ENCODE assay signal across 8 mouse cellular contexts in the genomic region with DNA sequence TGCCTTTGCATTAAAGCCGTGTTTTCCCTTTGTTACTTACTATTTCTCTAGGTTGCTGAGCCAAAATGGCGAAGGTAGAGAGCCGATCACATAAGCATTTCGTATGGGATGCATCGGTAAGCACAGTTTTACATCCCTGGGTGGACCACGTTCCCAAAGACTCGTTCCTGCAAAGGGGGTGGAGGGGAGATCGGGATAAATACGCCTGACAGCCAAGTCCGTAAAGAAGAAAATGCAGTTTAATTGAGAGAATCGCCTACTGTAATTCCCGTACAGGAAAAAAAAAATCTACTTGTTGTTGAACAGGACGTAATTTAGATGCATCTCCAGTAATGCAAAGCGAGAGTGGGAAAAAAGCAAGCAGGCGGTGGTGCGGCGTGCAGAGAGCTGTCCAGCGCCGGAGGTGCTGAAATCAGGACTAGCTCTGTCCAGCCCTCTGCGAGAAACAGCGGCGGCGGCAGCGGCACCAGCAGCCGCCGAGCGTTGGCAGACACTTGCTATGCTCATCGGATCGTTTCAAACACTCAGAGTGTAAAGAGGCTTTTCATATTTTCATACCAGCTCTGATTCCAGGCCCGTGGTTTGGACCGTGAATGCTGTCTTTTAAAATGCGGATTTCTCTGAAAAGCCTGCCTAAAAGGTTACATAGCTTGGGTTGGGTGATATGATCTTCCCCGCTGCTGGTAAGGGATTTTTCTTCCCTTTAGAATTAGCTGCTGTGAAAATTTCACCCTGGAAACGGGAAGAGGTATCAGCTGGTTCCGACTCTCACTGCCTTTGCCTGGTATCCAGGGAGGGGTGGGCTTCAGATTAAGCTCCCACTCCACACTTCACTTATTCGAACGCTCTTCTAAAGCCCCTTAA.
A peak's percentile ranks its signal among the peaks of the same experiment; 100 is the strongest.
DNase-seq lines count a peak whose midpoint lies in the region; ATAC-seq lines count a peak whose summit lies in the region.

No protein-coding gene starts in this region.

- peak overlapping the region; percentile 96 for H3K27ac ChIP-seq in hindbrain, embryonic 13.5 days
- H3K27ac ChIP-seq in lung, embryonic 16.5 days (ENCODE audit: low read length) = no peak overlapping the region

- H3K4me3 ChIP-seq in hindbrain, embryonic 13.5 days = peak overlapping the region; percentile 58
- no peak overlapping the region for H3K4me3 ChIP-seq in lung, embryonic 16.5 days (ENCODE audit: low read length)

- H3K4me1 ChIP-seq in hindbrain, embryonic 13.5 days (replicated peaks) = peaks cover 10% of the 10 kb centered on the region
- H3K4me1 ChIP-seq in lung, embryonic 16.5 days (replicated peaks; ENCODE audit: control insufficient read depth, insufficient read depth, low read length) = no peaks in the 10 kb centered on the region

- DNase-seq in R1 (ENCODE audit: low read depth, low spot score) = peak; percentile 73
- DNase-seq in cerebellum, postnatal 10 days = peak; percentile 88
- DNase-seq in frontal cortex, postnatal 14 days (ENCODE audit: low spot score in 2 of 2) = peak; percentile 51 to 67
- DNase-seq in layer of hippocampus, postnatal 10 days (ENCODE audit: low spot score in 2 of 2) = peak; percentile 80 to 84
- peak; percentile 88 for DNase-seq in retina, embryonic 14.5 days (ENCODE audit: low spot score)

- no peaks in the 10 kb centered on the region for H3K36me3 ChIP-seq in hindbrain, embryonic 13.5 days
- H3K36me3 ChIP-seq in lung, embryonic 16.5 days (ENCODE audit: control insufficient read depth, insufficient read depth, low read length) = no peaks in the 10 kb centered on the region

- peak overlapping the region; percentile 57 for H3K4me2 ChIP-seq in hindbrain, embryonic 13.5 days
- H3K4me2 ChIP-seq in lung, embryonic 16.5 days (ENCODE audit: low read depth, low read length) = peak overlapping the region; percentile 39; the same call in 1 of the 2 replicates

- no peaks in the 10 kb centered on the region for H3K27me3 ChIP-seq in hindbrain, embryonic 13.5 days
- 0 out of 2 replicates have a peak, but pooled peaks cover 2% of the 10 kb centered on the region for H3K27me3 ChIP-seq in lung, embryonic 16.5 days (ENCODE audit: control insufficient read depth, insufficient read depth, low read depth, low read length)

- 3% methylated on average over 37 of the region's 37 CpGs for WGBS in hindbrain, embryonic 13.5 days
- WGBS in lung, embryonic 16.5 days = 6% methylated on average over 37 of the region's 37 CpGs

- peak overlapping the region; percentile 80 for H3K9ac ChIP-seq in hindbrain, embryonic 13.5 days
- no peak overlapping the region for H3K9ac ChIP-seq in lung, embryonic 16.5 days (ENCODE audit: low read length)

- H3K9me3 ChIP-seq in hindbrain, embryonic 13.5 days = no peaks in the 10 kb centered on the region
- H3K9me3 ChIP-seq in lung, embryonic 16.5 days (ENCODE audit: control insufficient read depth, low read length) = no peaks in the 10 kb centered on the region

- ATAC-seq in hindbrain, embryonic 13.5 days (ENCODE audit: low FRiP score) = peak; percentile 91
- peak; percentile 83 for ATAC-seq in lung, embryonic 16.5 days (ENCODE audit: low read depth)
- no peak for ATAC-seq in monocyte, adult 5-6 weeks (replicated peaks; ENCODE audit: insufficient number of reproducible peaks, low FRiP score, low TSS enrichment, poor library complexity, severe bottlenecking)
